Mouse (Mus musculus) limb, embryonic 12.5 days (tissue): ENCODE data around the gene Hhat. TPM values are rescaled to one million over a fixed set of nuclear protein-coding genes. Genes with fewer than 3 reads are reported as not detected.

Experiments used
- ATAC-seq: fragments of 200-750 bp; cut with Nextera tagmentation; 2 replicates; pipeline ENCODE4 v1.8.0; 2017; ENCODE audit warnings: low read depth, moderate TSS enrichment; ENCODE audit not compliant: insufficient number of reproducible peaks, insufficient read depth, low FRiP score, low TSS enrichment
- H3K27ac ChIP-seq: fragments of 300-500 bp; sonication (generic); 2 replicates; pipeline ENCODE4 v1.5.1; 2016; ENCODE audit warnings: mild to moderate bottlenecking, moderate library complexity
- H3K27me3 ChIP-seq: fragments of 300-500 bp; sonication (generic); 2 replicates; pipeline ENCODE4 v1.6.1; 2016; ENCODE audit warnings: mild to moderate bottlenecking, moderate library complexity
- H3K36me3 ChIP-seq: fragments of 300-500 bp; sonication (generic); 2 replicates; pipeline ENCODE4 v1.6.1; 2016; ENCODE audit warnings: mild to moderate bottlenecking, moderate library complexity
- H3K4me1 ChIP-seq: fragments of 300-500 bp; sonication (generic); replicated peaks from 2 replicates; pipeline ENCODE4 v1.6.1; 2016
- H3K4me2 ChIP-seq: fragments of 300-500 bp; sonication (generic); 2 replicates; pipeline ENCODE4 v1.6.1; 2016; ENCODE audit warnings: mild to moderate bottlenecking, moderate library complexity
- H3K4me3 ChIP-seq: fragments of 300-500 bp; sonication (generic); replicated peaks from 2 replicates; pipeline ENCODE4 v1.5.1; 2016; ENCODE audit warnings: mild to moderate bottlenecking
- H3K9ac ChIP-seq: fragments of 300-500 bp; sonication (generic); replicated peaks from 2 replicates; pipeline ENCODE4 v1.6.1; 2016; ENCODE audit warnings: mild to moderate bottlenecking, moderate library complexity
- H3K9me3 ChIP-seq: fragments of 300-500 bp; sonication (generic); 2 replicates; pipeline ENCODE4 v1.6.1; 2016; ENCODE audit warnings: mild to moderate bottlenecking, moderate library complexity
- WGBS: fragments of 180-500 bp; shearing (Covaris S2); methylation state at CpG from one replicate; pipeline ENCODE4 v1.1.7; 2016; 5-methylcytosine and 5-hydroxymethylcytosine counted together
- polyA plus RNA-seq: library from polyadenylated mRNA; unstranded; fragments of >200 nt; fragmentation: Nextera tagmentation; extraction: Ambion mirVana; gene quantifications from 2 replicates; pipeline ENCODE4 v1.2.1, GENCODE M21; 2016

The Hhat gene
- polyA plus RNA-seq, 1 experiment from 2014 or later = 12.0 TPM

GRCm38 (mm10) chr1:192692982-192693381 lies 78.0 kb downstream of the Hhat start:
- 86% methylated on average over 7 of the region's 7 CpGs for WGBS
- Histone ChIP-seq H3K9ac (no peak overlapping the region), H3K27me3 (no peaks in the 10 kb centered on the region), H3K27ac (no peak overlapping the region), H3K9me3 (no peaks in the 10 kb centered on the region), H3K4me1 (no peaks in the 10 kb centered on the region), H3K4me2 (no peak overlapping the region), H3K36me3 (no peaks in the 10 kb centered on the region), H3K4me3 (no peak overlapping the region)
- no peak for ATAC-seq

DNA sequence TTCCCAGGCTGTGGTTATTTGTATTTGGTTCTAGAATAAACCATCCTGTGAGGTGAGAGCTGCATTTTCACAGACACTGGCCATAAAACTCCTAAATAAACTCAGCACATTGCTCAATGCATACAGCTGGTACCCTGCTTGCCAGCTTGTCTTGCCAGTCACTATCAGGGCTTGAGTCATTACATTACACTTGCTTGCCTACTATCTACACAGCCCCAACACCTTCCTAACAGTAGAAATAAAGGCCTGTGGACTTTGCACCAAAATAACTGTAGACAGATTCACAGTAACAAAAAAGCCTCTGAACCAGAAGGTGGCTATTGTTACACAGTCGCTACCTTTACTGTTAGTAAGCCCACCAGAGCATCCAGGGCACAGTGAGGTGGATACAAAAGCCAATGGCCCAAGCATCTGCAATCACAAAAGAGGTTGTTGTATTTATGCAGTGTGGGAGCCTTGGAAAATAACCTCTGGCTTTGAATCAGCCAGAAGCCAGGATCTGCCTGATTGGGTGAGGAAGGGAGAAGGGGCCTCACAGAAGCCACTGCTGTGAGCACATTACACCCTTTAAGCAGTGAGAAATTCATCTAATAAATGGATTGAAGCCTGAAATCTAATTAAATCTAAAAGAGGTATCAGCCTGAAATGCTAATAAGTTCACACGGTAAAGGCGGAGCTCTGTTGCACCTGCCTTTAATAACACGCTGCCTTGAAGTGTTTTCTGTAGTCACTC lies 88.6 kb downstream of the Hhat start:
- no peaks in the 10 kb centered on the region for H3K9me3 ChIP-seq
- 88% methylated on average over 4 of the region's 4 CpGs for WGBS
- no peak overlapping the region for H3K27ac ChIP-seq
- ATAC-seq = no peak
- no peak overlapping the region for H3K4me2 ChIP-seq
- no peak overlapping the region for H3K9ac ChIP-seq
- 0 out of 2 replicates have a peak, but pooled peaks cover 3% of the 10 kb centered on the region for H3K4me1 ChIP-seq
- no peaks in the 10 kb centered on the region for H3K27me3 ChIP-seq
- H3K4me3 ChIP-seq = no peak overlapping the region
- no peaks in the 10 kb centered on the region for H3K36me3 ChIP-seq

DNA sequence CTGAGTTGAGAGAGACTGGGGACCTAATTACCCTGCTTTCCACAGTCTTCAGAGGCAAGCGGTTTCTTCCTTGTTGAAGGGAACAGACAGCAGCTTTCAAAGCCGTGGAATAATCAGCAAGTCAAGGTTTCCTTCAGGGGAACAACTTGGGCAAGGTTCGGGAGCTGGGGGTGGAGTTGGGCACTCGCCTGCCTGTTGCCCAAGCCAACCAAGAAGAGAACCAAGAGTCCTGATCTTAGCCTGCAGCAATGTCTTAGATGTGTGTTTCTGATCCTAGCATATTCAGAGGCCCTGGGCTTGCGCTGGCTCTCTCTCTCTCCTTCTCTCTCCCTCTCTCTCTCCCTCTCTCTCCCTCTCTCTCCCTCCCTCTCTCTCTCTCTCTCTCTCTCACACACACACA lies 93.8 kb downstream of the Hhat start:
- no peaks in the 10 kb centered on the region for H3K4me1 ChIP-seq
- no peak for ATAC-seq
- H3K9ac ChIP-seq = no peak overlapping the region
- no peaks in the 10 kb centered on the region for H3K27me3 ChIP-seq
- H3K4me2 ChIP-seq = no peak overlapping the region
- no peak overlapping the region for H3K4me3 ChIP-seq
- 0 out of 2 replicates have a peak, but pooled peaks cover 4% of the 10 kb centered on the region for H3K36me3 ChIP-seq
- 77% methylated on average over 5 of the region's 5 CpGs for WGBS
- peaks cover 6% of the 10 kb centered on the region for H3K9me3 ChIP-seq
- H3K27ac ChIP-seq = no peak overlapping the region

GRCm38 (mm10) chr1:192663608-192664007 lies 107.4 kb downstream of the Hhat start:
- no peak overlapping the region for H3K4me3 ChIP-seq
- peaks cover 9% of the 10 kb centered on the region; the same call in 1 of the 2 replicates for H3K9me3 ChIP-seq
- H3K27me3 ChIP-seq = no peaks in the 10 kb centered on the region
- peaks cover 17% of the 10 kb centered on the region; the same call in 1 of the 2 replicates for H3K4me1 ChIP-seq
- 48% methylated on average over 4 of the region's 4 CpGs for WGBS
- H3K36me3 ChIP-seq = peaks cover 9% of the 10 kb centered on the region
- H3K4me2 ChIP-seq = no peak overlapping the region
- peak overlapping the region; percentile 64; the same call in 1 of the 2 replicates for H3K27ac ChIP-seq
- peak; percentile 75; the same call in 1 of the 2 replicates for ATAC-seq
- H3K9ac ChIP-seq = no peak overlapping the region

DNA sequence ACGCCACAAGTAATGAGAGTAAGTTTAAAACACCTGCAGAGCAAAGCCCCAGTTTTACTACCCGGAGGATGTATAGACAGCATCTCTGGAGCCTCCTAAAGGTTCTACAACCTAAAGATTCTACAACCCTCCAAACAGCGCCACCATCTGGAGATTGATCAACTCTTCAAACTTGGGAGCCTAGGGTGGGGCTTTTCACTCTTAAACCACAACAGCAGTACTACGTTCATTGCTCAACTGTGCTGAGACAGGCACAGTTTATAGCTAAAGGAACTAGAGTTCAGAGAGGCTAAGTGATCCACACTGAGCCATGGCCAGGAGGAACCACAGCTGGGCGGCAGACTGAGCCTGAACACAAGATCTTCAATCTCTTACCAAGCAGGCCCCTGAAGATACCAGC lies 107.9 kb downstream of the Hhat start:
- H3K9ac ChIP-seq = no peak overlapping the region
- 68% methylated on average over 5 of the region's 5 CpGs for WGBS
- ATAC-seq = no peak
- peak overlapping the region; percentile 64; the same call in 1 of the 2 replicates for H3K27ac ChIP-seq
- H3K9me3 ChIP-seq = peaks cover 9% of the 10 kb centered on the region; the same call in 1 of the 2 replicates
- no peaks in the 10 kb centered on the region for H3K27me3 ChIP-seq
- H3K4me1 ChIP-seq = peaks cover 17% of the 10 kb centered on the region; the same call in 1 of the 2 replicates
- no peak overlapping the region for H3K4me2 ChIP-seq
- peaks cover 9% of the 10 kb centered on the region for H3K36me3 ChIP-seq
- H3K4me3 ChIP-seq = no peak overlapping the region

GRCm38 (mm10) chr1:192661612-192662011 lies 109.4 kb downstream of the Hhat start:
- no peak for ATAC-seq
- H3K27me3 ChIP-seq = no peaks in the 10 kb centered on the region
- H3K4me3 ChIP-seq = no peak overlapping the region
- no peak overlapping the region for H3K9ac ChIP-seq
- peaks cover 14% of the 10 kb centered on the region; the same call in 1 of the 2 replicates for H3K4me1 ChIP-seq
- no peak overlapping the region for H3K4me2 ChIP-seq
- H3K9me3 ChIP-seq = peaks cover 9% of the 10 kb centered on the region; the same call in 1 of the 2 replicates
- peaks cover 9% of the 10 kb centered on the region for H3K36me3 ChIP-seq
- no peak overlapping the region for H3K27ac ChIP-seq

DNA sequence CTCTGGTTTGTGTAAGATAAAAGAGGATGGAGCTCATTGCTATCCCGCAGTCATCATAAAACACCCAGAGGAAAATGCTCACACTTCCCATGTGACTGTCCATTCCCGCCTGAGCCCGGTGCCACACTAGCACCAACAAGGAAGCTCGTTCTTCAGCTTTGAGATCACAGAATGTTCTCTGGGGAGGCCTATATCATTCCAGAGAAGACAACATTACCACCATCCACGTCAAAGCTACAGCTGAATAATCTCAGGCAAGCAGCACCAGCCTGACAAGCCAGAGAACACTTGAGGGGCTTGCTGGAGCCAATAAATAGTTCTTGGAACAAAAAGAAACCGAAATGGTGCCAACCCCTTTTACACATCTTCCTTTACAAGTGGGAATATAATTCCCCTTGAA lies 113.6 kb downstream of the Hhat start:
- H3K9me3 ChIP-seq = peaks cover 9% of the 10 kb centered on the region
- no peak overlapping the region for H3K4me3 ChIP-seq
- H3K4me2 ChIP-seq = no peak overlapping the region
- no peak overlapping the region for H3K27ac ChIP-seq
- peaks cover 9% of the 10 kb centered on the region for H3K36me3 ChIP-seq
- WGBS = 78% methylated on average over 6 of the region's 6 CpGs
- no peaks in the 10 kb centered on the region for H3K27me3 ChIP-seq
- H3K4me1 ChIP-seq = no peaks in the 10 kb centered on the region
- ATAC-seq = no peak
- H3K9ac ChIP-seq = no peak overlapping the region

GRCm38 (mm10) chr1:192651981-192652605 lies 118.9 kb downstream of the Hhat start:
- Histone ChIP-seq H3K9me3 (no peaks in the 10 kb centered on the region; the same call in 1 of the 2 replicates), H3K36me3 (no peaks in the 10 kb centered on the region), H3K27ac (no peak overlapping the region), H3K9ac (no peak overlapping the region), H3K4me2 (no peak overlapping the region), H3K27me3 (no peaks in the 10 kb centered on the region), H3K4me1 (peaks cover 35% of the 10 kb centered on the region), H3K4me3 (no peak overlapping the region)
- no peak for ATAC-seq
- 73% methylated on average over 8 of the region's 8 CpGs for WGBS

GRCm38 (mm10) chr1:192650586-192650985 lies 120.4 kb downstream of the Hhat start:
- Histone ChIP-seq H3K4me1 (peaks cover 40% of the 10 kb centered on the region), H3K9ac (no peak overlapping the region), H3K27ac (no peak overlapping the region), H3K4me3 (no peak overlapping the region), H3K9me3 (no peaks in the 10 kb centered on the region), H3K36me3 (no peaks in the 10 kb centered on the region), H3K4me2 (no peak overlapping the region), H3K27me3 (no peaks in the 10 kb centered on the region)
- 73% methylated on average over 7 of the region's 7 CpGs for WGBS
- no peak for ATAC-seq

- Histone ChIP-seq H3K9ac (no peak overlapping the region), H3K4me2 (no peak overlapping the region), H3K4me1 (peaks cover 40% of the 10 kb centered on the region), H3K36me3 (no peaks in the 10 kb centered on the region), H3K27me3 (no peaks in the 10 kb centered on the region), H3K27ac (no peak overlapping the region), H3K9me3 (no peaks in the 10 kb centered on the region), H3K4me3 (no peak overlapping the region)
- WGBS = 80% methylated on average over 4 of the region's 4 CpGs
- ATAC-seq = peak; percentile 29; the same call in 1 of the 2 replicates
Observed at GRCm38 (mm10) chr1:192650023-192650422, 121.0 kb downstream of the Hhat start.

GRCm38 (mm10) chr1:192649233-192649632 lies 121.8 kb downstream of the Hhat start:
- Histone ChIP-seq H3K36me3 (no peaks in the 10 kb centered on the region), H3K4me2 (no peak overlapping the region), H3K4me3 (no peak overlapping the region), H3K9ac (no peak overlapping the region), H3K9me3 (no peaks in the 10 kb centered on the region), H3K27ac (no peak overlapping the region; the same call in 1 of the 2 replicates), H3K27me3 (no peaks in the 10 kb centered on the region), H3K4me1 (peaks cover 40% of the 10 kb centered on the region)
- peak; percentile 45; the same call in 1 of the 2 replicates for ATAC-seq
- 31% methylated on average over 3 of the region's 3 CpGs for WGBS
